Mouse (Mus musculus): ENCODE results near the gene Sox11. TPM values are rescaled to one million over a fixed set of nuclear protein-coding genes. Genes with fewer than 3 reads are reported as not detected.
A peak's percentile ranks its signal among the peaks of the same experiment; 100 is the strongest.

The Sox11 gene
- 10 to 100 TPM; 17.3 to 17.4 TPM for total RNA-seq (2021)

DNA sequence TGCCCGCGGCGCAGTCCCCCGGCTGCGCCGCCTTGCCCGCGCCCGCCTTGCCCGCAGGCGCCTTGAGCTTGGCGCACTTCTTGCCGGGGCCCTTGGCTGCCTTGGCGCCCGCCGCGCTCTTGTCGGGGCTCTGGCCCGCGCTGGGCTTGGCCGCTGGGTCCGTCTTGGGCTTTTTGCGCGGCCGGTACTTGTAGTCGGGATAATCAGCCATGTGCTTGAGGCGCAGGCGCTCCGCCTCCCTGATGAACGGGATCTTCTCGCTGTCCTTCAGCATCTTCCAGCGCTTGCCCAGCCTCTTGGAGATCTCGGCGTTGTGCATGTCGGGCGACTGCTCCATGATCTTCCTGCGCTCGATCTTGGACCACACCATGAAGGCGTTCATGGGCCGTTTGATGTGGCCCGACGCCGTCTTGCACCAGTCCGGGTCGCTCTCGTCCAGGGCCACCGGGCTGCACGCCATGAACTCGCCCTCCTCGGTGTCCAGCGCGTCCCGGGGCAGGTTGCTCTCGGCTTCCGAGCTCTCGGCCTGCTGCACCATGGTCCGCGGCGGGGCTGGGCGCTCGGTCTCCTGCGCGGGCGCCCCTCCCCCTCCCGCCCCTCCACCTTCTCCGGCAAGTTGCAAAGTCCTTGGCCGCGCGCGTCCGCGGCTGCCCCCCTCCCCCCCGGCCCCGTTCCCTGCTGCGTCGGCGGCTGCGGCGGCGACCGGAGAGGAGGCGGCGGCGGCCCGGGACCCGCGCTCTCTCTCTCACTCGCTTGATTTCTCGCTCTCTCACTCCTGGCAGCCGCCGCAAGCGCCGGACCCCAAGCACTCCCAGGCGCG is at the start of gene Sox11:
TSS of gene Sox11 (minus strand) at position 704 of the 820 bp plus-strand sequence.
- peak; percentile 70 to 71 for DNase-seq (ENCODE audit: low spot score in 2 of 2)
- intact Hi-C loops (cut with DNase I) = loop anchor here (2.0 to 5.0 kb wide), 6 partner anchors 255 to 1091 kb away; no protein-coding TSS in a partner anchor

GRCm38 (mm10) chr12:27391652-27392305 is 49.4 kb upstream of the Sox11 start:
- DNase-seq (ENCODE audit: low spot score in 2 of 2) = no peak
- intact Hi-C loops (cut with DNase I) = no loop called here

- no peak for DNase-seq (ENCODE audit: low spot score in 2 of 2)
- intact Hi-C loops (cut with DNase I) = no loop called here
Observed at GRCm38 (mm10) chr12:27390439-27390838, 48.1 kb upstream of the Sox11 start.

DNA sequence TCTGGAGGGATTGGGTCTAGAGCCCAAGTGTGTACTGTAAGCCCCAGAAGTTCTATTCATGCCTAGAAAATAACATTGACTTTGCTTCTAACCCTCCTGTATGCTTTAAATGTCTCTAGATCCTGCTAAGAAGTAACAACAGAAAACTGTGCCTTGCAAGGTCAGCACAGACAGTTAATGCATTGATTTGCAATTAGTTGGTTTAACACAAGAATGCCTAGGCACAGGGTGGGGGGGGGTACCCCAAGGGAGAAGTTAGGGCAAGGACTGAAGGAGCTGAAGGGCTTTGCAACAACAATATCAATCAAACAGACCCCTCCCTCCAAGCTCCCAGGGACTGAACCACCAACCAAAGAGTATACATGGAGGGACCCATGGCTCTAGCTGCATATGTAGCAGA is 47.1 kb upstream of the Sox11 start:
- no peak for DNase-seq (ENCODE audit: low spot score in 2 of 2)
- intact Hi-C loops (cut with DNase I) = no loop called here

- intact Hi-C loops (cut with DNase I) = no loop called here
- peak in 1 of 2 experiments; percentile 17 for DNase-seq (ENCODE audit: low spot score in 2 of 2)
Observed at GRCm38 (mm10) chr12:27372505-27372904, 30.1 kb upstream of the Sox11 start.

- intact Hi-C loops (cut with DNase I) = no loop called here
- no peak for DNase-seq (ENCODE audit: low spot score in 2 of 2)
Observed at GRCm38 (mm10) chr12:27370756-27371155, 28.4 kb upstream of the Sox11 start.

- DNase-seq (ENCODE audit: low spot score in 2 of 2) = no peak
- intact Hi-C loops (cut with DNase I) = no loop called here
Observed at GRCm38 (mm10) chr12:27367476-27367875, 25.1 kb upstream of the Sox11 start.

- intact Hi-C loops (cut with DNase I) = no loop called here
Observed at GRCm38 (mm10) chr12:27363840-27364640, 21.7 kb upstream of the Sox11 start.

GRCm38 (mm10) chr12:27357076-27357637 is 14.8 kb upstream of the Sox11 start:
- intact Hi-C loops (cut with DNase I) = no loop called here
- no peak for DNase-seq (ENCODE audit: low spot score in 2 of 2)

More at GRCm38 (mm10) chr12:27363840-27364640, 21.7 kb upstream of the Sox11 start:
- no peak for DNase-seq (ENCODE audit: low spot score in 2 of 2)

- no peak for DNase-seq (ENCODE audit: low spot score in 2 of 2)
- intact Hi-C loops (cut with DNase I) = no loop called here
Observed at GRCm38 (mm10) chr12:27356571-27356970, 14.2 kb upstream of the Sox11 start.

GRCm38 (mm10) chr12:27343606-27344410 is 1.4 kb upstream of the Sox11 start:
- intact Hi-C loops (cut with DNase I) = loop anchor here (2.0 to 5.0 kb wide), 6 partner anchors 253 to 1089 kb away; no protein-coding TSS in a partner anchor
- peak in 1 of 2 experiments; percentile 17 for DNase-seq (ENCODE audit: low spot score in 2 of 2)

GRCm38 (mm10) chr12:27342691-27343605 is 574 bp upstream of the Sox11 start:
- intact Hi-C loops (cut with DNase I) = loop anchor here (2.0 to 5.0 kb wide), 6 partner anchors 254 to 1090 kb away; no protein-coding TSS in a partner anchor
- DNase-seq (ENCODE audit: low spot score in 2 of 2) = peak; percentile 93 to 97

GRCm38 (mm10) chr12:27341130-27341870 is 1.1 kb downstream of the Sox11 start:
- intact Hi-C loops (cut with DNase I) = loop anchor here (5.0 kb wide), 4 partner anchors 256 to 906 kb away; no protein-coding TSS in a partner anchor
- DNase-seq (ENCODE audit: low spot score in 2 of 2) = peak; percentile 60 to 77

DNA sequence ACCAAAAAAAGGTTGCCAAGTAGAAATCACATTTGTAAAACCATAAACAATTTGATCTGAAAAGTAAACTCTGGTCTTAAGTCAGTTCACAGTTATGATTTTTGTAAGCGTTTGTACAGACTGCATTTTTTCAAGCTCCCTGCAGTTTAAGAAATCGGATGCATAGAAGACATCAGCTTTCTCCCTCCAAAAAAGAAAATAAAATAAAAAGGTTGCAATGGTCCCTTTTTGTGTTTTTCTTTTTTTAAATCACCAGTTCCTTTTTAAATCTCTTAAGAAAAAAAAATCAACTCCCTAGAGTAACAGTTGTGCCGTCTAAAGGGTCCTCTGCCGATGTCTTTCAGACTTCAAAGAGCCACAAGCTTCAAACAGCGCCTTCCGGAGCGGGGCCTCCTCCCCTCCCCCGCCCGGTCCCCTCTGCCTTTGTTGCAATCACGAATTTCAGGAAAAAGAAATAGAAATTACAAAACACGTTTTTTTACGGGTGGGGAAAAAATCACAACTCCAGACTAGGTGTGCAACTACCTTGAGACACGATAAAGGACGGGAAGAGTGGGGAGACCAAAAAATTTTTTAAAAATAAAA is 1.8 kb downstream of the Sox11 start:
- intact Hi-C loops (cut with DNase I) = loop anchor here (5.0 kb wide), 4 partner anchors 257 to 907 kb away; no protein-coding TSS in a partner anchor
- DNase-seq (ENCODE audit: low spot score in 2 of 2) = no peak

GRCm38 (mm10) chr12:27339171-27339751 is 3.1 kb downstream of the Sox11 start:
- intact Hi-C loops (cut with DNase I) = loop anchor here (2.0 to 10.0 kb wide), 4 partner anchors 180 to 454 kb away; no protein-coding TSS in a partner anchor
- DNase-seq (ENCODE audit: low spot score in 2 of 2) = peak; percentile 65 to 73

GRCm38 (mm10) chr12:27338721-27339170 is 3.6 kb downstream of the Sox11 start:
- DNase-seq (ENCODE audit: low spot score in 2 of 2) = peak; percentile 47 to 63
- intact Hi-C loops (cut with DNase I) = loop anchor here (2.0 to 10.0 kb wide), 4 partner anchors 180 to 454 kb away; no protein-coding TSS in a partner anchor
